Mouse (Mus musculus) T-helper 1 cell (primary cell): ENCODE data around the gene Krt83.

Source experiments
- in situ Hi-C: fragments of 300-600 bp; cut with MboI, MseI; formaldehyde crosslinking; loops from one replicate; pipeline ENCODE4 v1.15.1; 2025; ENCODE audit warnings: high pct_unique_total_duplicates

Gene Krt83

DNA sequence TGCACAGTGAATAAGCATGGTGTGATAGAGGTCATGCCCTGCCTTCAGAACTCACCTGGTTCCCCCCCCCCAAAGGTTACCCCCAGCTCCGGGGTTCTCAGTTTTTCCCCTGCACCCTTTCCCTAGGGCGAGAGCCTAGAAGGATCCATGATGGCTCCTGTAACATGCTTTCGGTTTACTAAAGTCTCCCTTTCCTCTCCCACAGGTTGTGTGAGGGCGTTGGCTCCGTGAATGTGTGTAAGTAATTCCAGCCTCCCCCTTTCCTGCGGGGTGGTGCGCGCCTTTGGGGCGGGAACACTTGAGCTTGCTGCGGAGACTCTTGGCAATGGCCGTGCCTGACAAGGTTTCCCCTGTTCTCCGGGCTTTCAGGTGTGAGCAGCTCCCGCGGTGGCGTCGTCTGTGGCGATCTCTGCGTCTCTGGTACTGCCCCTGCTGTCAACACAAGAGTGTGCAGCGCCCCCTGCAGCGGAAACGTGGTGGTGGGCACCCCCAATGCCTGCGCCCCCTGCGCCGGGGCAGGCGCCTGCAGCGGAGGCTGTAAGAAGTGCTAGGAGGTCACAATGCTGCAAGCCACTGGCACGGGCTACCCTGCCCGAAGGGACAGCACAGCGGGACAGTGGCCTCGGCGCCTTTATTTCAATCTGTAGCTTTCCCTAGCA, 12.2 kb downstream of the Krt83 start:
- in situ Hi-C loops: loop anchor here (10.0 kb wide), 1 partner anchor 64 kb away; the partner anchor contains the start of gene Krt7

DNA sequence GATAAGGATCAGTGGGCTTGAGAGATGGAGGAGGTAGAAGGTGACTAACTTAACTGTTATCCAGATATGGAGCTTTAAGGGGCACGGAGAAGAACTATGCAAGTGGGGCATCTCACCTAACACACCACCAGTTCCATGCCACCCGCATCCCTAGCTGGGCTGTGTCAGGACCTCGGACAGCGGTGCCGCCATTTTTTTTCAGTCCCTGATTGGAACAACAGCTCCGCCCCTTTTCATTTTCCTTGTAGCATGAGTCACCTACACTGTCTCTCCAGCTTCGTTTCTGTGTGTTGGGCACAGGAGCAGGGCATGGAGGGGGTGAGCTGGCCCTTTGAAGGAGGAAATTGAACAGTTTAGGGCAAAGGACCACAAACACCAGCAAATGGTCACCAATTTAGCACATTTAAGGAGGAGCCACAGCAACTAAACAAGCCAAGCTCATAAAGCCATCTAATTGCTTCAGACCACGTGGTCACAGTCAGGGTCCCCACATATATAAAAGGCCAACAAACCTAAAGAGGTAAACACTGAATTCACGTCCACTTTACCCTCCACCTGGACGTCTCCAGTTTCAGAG, 18.3 kb downstream of the Krt83 start, which contains the start of gene Krt86:
Gene Krt86 (plus strand): TSS at position 527 of the 577 bp plus-strand sequence.
- in situ Hi-C loops: loop anchor here (10.0 kb wide), 1 partner anchor 58 kb away; the partner anchor contains the start of gene Krt7

DNA sequence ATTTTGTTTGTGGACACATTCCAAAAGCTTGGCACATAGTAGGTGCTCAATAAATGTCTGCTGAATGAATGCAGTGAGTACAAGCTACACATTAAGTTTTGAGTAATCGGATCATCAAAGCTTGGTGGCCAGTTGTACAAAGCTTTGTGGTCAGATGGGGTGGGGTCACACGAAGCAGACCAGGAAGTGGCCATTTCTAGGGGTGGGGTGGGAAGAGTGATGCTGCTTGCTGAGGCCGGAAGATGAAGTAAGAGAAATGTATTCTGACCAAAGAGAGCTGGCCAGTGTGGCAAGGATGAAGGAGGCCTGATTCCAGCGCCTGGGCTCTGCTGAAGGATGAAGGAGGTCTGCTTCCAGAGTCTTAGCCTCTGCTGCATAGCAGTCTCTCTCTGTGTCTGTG, 22.2 kb downstream of the Krt83 start:
- in situ Hi-C loops: no loop called here

DNA sequence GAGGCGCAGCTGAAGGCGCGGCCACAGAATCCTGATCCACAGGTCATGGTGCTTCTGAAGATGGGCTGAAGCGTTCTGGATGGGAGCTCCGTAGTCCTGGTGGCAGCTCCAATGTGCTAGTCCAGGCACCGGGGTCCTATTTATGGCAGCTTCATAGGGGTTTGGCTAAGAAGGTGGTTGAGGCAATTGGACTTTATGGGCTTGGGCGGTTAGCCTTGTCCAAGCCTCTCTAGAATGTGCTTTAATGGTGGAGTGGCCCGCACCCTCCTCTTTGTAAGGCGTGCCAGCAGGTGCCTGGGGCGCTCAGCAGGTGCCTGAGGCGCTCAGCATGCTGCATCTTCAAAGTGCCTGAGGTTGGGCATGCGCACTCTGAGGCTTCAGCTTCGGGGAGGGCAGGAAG, 27.7 kb downstream of the Krt83 start, which contains the start of gene Krt81:
Gene Krt81 (minus strand): TSS at position 101 of the 400 bp plus-strand sequence.
- in situ Hi-C loops: no loop called here

DNA sequence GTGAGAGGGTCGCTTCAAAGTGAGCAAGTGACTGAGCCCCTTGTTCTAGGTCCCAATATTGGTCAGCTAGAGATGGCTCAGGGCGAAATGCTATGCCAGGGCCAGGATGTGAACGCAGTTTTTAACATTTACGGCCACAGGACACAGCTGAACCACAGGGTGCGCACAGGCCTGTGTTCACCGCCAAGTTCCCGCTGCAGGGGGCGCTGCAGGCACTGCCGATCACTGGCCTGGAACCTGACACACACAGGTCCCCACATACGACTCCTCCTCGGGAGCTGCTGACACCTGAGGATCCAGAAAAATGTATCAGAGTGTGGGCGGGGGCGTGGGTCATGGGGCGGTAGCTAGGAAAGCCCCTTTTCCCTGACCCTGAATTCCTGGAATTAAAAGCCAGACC, 32.0 kb downstream of the Krt83 start:
- in situ Hi-C loops: no loop called here

DNA sequence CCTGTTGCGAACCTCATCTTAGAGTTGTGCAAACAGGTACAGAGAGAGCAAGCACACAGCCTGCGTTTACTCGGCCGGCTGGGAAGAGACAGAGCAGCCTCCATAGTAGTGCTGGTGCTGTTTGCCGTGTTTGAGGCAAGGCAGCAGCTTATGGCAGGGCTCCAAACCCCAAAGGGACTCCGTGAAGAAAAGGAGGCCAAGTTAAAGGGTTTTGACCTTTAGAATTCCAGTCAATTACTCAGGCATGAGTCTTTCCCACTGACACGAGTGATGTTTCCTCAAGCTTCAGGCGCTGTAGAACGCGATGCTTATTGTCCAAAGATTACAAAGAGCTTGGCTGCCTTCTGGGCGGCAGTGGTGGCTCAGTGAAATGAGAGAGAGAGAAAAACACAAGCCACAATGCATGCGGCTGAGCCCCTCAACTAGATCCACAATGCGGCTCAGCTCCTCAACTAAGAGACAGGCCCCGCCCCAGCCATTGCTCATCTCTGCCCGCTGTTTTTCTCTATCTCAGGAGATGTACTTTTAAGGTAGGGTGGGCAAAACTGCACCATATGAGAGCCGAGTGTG, 32.9 kb downstream of the Krt83 start:
- in situ Hi-C loops: no loop called here

DNA sequence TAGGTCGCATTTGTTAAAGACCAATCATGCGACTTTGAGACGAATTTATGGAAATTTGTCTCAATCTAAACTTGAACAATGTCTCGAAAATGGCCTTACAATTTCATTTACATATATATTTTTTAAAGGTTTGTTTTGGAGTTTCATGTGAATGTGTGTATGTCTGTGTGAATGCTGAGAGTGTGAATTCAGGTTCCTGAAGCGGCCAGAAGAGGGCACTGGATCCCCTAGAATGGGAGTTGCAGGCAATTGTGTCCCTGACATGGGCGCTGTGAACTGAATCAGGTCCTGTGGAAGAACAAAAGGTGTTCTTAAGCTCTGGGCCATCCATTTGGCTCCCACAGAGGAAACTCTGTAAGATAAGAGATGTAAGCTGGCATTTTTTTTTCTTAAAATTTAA, 35.4 kb downstream of the Krt83 start:
- in situ Hi-C loops: no loop called here

DNA sequence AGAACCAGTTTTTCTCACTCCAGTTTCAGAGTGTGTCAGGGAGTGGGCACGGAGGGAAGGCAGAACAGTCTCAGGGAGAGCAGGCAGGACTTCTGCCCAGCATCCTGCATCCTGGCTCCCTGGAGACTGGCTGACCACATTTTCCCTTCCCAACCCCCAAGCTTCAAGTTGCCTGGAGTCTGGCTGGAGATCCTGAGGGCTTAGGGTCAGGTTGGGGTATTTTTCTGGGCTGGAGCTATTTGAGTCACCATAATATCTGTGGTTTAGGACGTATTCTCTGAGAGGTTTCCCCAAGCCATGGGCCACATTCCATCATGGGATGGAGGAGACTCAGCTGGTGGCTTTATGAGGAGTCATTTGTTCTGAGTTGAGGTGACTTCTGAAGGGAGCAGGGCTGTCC, 36.0 kb downstream of the Krt83 start:
- in situ Hi-C loops: no loop called here

DNA sequence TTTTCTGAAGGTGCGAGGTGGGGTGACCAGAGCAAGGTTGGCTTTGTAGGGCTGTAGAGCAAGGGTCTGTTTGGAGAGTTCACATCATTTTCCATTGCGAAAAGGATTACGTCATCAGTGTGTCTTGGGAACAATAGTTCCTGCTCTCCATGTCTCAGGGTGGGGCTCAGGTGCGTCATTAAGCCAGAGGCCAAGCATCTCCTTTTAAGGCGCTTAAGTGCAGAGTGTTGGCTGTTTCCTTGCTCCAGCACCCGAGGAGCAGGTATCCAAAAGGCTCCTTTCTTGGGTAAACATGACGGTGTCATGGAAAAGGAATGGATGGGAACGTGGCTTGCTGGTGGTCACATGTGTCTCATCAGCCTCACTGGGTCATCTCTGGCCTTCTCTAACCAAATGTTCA, 36.5 kb downstream of the Krt83 start:
- in situ Hi-C loops: no loop called here

DNA sequence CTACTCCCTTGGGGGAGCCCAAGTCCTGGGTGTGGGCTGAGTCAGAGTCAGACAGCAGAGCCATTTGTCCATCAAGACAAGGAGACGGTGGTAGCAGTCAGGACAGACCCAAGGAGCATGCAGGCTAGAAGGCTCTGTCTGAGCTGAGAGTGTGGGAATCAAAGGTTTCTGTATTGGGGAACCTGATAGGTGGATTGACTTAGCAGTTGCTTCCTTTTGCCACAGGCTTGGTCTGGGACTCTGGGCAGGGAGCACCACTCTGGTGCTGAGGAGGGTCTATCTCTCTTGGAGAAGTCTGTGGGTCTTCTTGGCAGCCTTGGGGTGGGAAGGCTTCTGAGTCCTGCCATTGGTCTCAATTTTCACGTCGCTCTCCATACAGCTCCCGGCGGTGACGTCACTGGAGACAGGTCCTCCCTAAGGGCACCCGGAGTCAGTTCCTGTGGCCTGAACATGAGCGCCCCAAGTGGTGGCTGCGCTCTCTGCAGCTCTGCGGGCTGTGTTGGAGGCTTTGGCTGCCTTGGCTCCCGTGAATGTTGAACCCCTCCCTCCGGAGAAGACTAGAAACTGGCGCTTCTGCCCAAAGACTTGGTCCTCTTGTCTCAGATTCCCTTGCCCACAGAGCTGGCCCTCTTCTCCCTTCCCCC, 38.1 kb downstream of the Krt83 start:
- in situ Hi-C loops: no loop called here

DNA sequence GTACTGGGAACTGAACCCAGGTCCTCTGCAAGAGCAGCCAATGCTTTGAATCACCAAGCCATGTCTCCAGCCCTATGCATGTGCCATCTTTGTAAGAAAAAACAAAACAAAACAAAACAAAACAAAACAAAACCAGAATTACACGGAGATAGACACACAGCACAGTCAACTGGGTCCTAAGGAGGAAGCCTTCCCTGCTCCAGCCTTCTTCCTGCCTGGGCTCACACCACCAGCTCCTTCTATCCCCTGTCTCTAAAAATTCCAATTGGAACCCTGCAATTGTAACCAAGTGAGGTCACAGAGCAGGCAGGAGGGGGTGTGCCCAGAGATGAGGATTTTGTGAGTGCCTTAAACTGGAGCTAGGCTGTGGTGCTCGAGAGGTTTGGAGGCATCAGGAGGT, 43.9 kb downstream of the Krt83 start, which contains the start of gene Krt88:
Gene Krt88 (plus strand): TSS at position 301 of the 400 bp plus-strand sequence.
- in situ Hi-C loops: no loop called here

DNA sequence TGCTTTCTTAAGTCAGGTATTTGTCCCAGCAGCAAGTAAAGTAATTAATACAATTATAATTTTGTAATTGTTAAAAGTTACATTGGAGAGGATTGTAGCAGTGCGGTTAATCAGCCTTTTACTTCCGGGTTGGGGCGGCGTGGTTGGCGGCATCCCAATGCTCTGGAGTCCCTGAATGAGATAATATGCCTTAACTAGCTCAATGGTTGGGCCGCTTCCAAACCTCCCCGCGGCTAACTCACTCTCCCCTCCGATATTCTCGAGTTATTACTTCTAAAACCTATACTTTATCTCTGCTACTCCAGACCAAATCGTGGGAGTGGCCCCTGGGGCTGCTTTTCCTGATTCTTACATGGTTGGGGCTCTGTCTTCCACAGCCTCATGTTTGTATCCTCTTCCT, 44.7 kb downstream of the Krt83 start:
- in situ Hi-C loops: no loop called here

DNA sequence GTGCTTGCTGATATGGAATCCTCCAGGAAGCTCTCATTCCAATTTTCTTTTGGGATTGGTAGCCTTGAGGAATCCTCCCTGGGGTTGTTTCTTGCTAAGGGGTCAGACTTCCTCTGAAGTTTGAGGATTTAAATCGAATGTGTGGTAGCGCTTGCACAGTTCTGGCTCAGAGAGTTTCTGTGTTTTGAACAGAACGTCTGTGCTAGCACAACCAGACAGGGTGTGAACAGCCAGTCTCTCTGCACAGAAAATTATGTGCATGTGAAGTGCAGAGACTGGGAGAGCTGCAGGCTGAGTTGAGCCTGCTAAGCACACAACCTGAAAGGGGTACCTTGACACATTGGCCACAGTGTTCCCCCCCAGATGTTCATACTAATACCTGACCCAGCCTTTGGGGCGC, 50.5 kb downstream of the Krt83 start:
- in situ Hi-C loops: no loop called here

DNA sequence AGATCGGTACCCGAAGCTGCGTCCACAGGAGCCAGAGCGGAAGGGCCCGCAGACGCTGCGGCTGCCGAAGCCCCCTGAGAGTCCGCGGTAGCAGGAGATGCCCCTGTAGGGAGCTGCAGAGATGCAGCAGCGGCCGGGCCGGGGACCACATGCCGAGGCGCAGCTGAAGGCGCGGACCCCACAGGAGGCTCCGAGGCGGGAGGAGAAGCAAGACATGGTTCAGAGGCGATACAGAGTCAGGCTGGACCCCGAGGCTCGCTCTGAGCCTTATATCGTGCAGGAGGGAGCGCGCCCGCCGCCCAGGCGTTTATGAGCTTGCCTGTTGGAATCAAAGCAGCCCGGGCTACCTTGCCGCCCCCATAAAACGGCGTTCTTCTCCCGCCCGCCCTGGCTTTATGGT, 52.8 kb downstream of the Krt83 start, which contains the start of gene Krt87:
Gene Krt87 (minus strand): TSS at position 250 of the 400 bp plus-strand sequence.
- in situ Hi-C loops: no loop called here

DNA sequence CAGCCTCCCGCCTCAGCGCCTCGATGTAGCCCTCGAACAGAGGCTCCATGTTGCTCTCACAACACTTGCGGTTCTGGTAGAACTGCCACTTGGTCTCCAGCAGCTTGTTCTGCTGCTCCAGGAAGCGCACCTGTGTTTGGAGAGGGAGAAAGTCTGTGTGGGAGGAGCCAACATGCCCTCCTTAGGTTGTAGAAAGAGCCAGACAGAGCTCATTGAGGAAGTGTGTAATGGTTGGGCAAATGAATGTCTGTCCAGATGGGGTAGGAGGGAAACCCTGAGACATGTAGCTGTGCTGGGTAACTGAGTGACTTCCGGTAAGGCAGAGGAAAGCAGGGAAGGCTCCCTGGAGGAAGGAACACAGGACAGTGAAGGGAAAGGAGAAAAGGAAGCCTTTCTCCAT, 54.7 kb downstream of the Krt83 start:
- in situ Hi-C loops: no loop called here
